Mouse (Mus musculus) liver, embryonic 16.5 days (tissue): ENCODE results near the gene Adora1. TPM values are rescaled to one million over a fixed set of nuclear protein-coding genes. Genes with fewer than 3 reads are reported as not detected.

ENCODE experiments used
- ATAC-seq: fragments of 200-750 bp; cut with Nextera tagmentation; 2 replicates; pipeline ENCODE4 v1.8.0; 2017; ENCODE audit warnings: low read depth, mild to moderate bottlenecking, moderate number of reproducible peaks, moderate library complexity
- H3K27ac ChIP-seq: fragments of 300-500 bp; sonication (generic); 2 replicates; pipeline ENCODE4 v1.5.1; 2014; ENCODE audit warnings: mild to moderate bottlenecking, low read length
- H3K27me3 ChIP-seq: fragments of 300-500 bp; sonication (generic); 2 replicates; pipeline ENCODE4 v1.6.1; 2014; ENCODE audit warnings: low read depth, low read length, mixed read lengths; ENCODE audit not compliant: control insufficient read depth, insufficient read depth
- H3K36me3 ChIP-seq: fragments of 300-500 bp; sonication (generic); 2 replicates; pipeline ENCODE4 v1.6.1; 2014; ENCODE audit warnings: mild to moderate bottlenecking; ENCODE audit not compliant: control insufficient read depth, insufficient read depth
- H3K4me1 ChIP-seq: fragments of 300-500 bp; sonication (generic); 2 replicates; pipeline ENCODE4 v1.6.1; 2014; ENCODE audit warnings: low read depth, low read length, mixed read lengths; ENCODE audit not compliant: control insufficient read depth
- H3K4me2 ChIP-seq: fragments of 300-500 bp; sonication (generic); 2 replicates; pipeline ENCODE4 v1.6.1; 2014; ENCODE audit warnings: low read depth, low read length, mixed read lengths
- H3K4me3 ChIP-seq: fragments of 300-500 bp; sonication (generic); 2 replicates; pipeline ENCODE4 v1.5.1; 2014; ENCODE audit warnings: low read depth, mild to moderate bottlenecking, low read length
- H3K9ac ChIP-seq: fragments of 300-500 bp; sonication (generic); 2 replicates; pipeline ENCODE4 v1.6.1; 2014; ENCODE audit warnings: low read depth, low read length
- H3K9me3 ChIP-seq: fragments of 300-500 bp; sonication (generic); replicated peaks from 2 replicates; pipeline ENCODE4 v1.6.1; 2016; ENCODE audit warnings: low read length; ENCODE audit not compliant: control insufficient read depth
- WGBS: fragments of 180-500 bp; shearing (Covaris S2); extraction: QIAGEN DNeasy Blood & Tissue Kit; methylation state at CpG from one replicate; pipeline ENCODE4 v1.1.7; 2014; ENCODE audit not compliant: insufficient replicate concordance; 5-methylcytosine and 5-hydroxymethylcytosine counted together
- polyA plus RNA-seq: library from polyadenylated mRNA; unstranded; fragments of >200 nt; fragmentation: Nextera tagmentation; extraction: Ambion mirVana; gene quantifications from 2 replicates; pipeline ENCODE4 v1.2.1, GENCODE M21; 2015

The Adora1 gene
- 2.3 and 3.6 TPM in 2 replicates for polyA plus RNA-seq

DNA sequence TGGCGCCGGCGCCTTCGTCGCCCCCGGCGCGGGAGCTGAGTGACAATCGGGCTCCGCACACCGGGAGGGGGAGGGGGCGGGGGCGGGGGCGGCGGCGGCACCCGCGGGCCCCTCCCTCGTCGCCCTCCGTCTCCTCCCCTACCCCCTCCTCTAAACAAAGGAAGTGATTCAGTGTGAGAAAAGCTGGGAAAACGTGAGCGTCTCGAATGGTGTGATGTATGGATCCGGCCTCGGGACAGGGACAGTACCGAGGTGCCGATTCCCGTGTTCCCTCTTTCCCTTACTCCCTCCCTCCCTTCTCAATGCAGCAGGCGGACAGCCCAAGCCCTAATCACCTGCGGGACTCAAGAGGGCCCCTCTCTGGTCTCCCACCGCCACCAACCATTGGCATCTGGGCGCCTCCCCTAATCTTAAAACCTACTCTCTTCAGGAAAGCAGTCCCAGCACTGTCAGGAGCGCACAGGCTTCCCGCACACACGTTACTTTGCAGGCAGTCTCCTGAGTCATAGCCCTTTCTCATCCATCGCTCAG lies at the start of gene Adora1:
Adora1 (minus strand) TSS at position 41 of the 531 bp plus-strand sequence.
- H3K27ac ChIP-seq = no peak within 1 kb of the TSS
- peak within 1 kb of the TSS; percentile 39 for H3K4me3 ChIP-seq
- peaks cover 26% of the 10 kb centered on the region for H3K27me3 ChIP-seq
- no peaks in the 10 kb centered on the region for H3K9me3 ChIP-seq
- ATAC-seq = no peak
- peak within 1 kb of the TSS; percentile 53 for H3K4me2 ChIP-seq
- no peaks in the 10 kb centered on the region for H3K36me3 ChIP-seq
- peaks cover 3% of the 10 kb centered on the region for H3K4me1 ChIP-seq
- peak within 1 kb of the TSS; percentile 15 for H3K9ac ChIP-seq
- 3% methylated on average over 33 of the region's 37 CpGs for WGBS

DNA sequence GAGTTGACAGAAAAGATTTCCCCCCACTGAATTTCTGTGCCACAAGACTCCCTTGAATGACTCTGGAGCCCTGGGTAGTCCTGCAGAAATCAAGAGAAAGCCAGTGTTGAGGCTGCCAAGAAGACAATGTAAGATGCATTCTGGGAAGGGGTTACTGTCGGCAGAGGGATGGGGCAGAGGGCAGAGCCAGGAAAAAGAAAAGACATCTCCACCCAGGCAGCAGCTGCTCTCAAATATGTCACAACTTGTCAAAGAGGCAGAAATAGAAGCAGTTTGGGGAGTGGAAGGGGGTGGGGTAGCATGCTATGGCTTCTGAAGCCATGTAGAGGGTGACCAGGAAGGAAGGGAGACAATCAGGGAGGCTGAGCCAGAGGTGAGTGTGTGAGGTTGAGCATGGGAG lies 47.9 kb upstream of the Adora1 start:
- H3K4me2 ChIP-seq = no peak overlapping the region
- no peaks in the 10 kb centered on the region for H3K27me3 ChIP-seq
- H3K9ac ChIP-seq = no peak overlapping the region
- H3K9me3 ChIP-seq = no peaks in the 10 kb centered on the region
- no peaks in the 10 kb centered on the region for H3K36me3 ChIP-seq
- no peak overlapping the region for H3K27ac ChIP-seq
- no peaks in the 10 kb centered on the region for H3K4me1 ChIP-seq
- no peak for ATAC-seq
- H3K4me3 ChIP-seq = no peak overlapping the region
- 26% methylated on average over 1 of the region's 1 CpGs for WGBS

DNA sequence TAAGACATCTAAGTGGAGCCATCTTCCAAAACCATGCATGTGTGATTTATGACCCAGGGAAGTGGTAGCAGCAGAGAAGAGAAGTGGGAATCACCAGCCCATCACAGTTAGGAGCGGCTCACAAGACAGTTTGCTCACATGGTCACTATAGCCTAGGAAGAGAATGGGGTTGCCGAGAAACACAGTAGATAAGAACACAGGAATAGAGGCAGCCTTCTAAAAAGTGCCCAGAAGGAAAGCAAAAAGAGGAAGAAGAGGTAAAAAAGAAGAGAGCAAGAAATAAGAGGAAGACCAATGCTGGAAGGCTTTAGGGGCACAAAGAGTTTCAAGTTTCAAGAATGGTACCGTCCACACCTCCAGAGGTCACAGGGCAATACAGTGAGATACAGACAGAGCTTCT lies 47.1 kb upstream of the Adora1 start:
- ATAC-seq = no peak
- Histone ChIP-seq H3K36me3 (no peaks in the 10 kb centered on the region), H3K27ac (no peak overlapping the region), H3K9me3 (no peaks in the 10 kb centered on the region), H3K27me3 (no peaks in the 10 kb centered on the region), H3K9ac (no peak overlapping the region), H3K4me1 (no peaks in the 10 kb centered on the region), H3K4me3 (no peak overlapping the region), H3K4me2 (no peak overlapping the region)
- 10% methylated on average over 3 of the region's 3 CpGs for whole genome bisulfite sequencing

DNA sequence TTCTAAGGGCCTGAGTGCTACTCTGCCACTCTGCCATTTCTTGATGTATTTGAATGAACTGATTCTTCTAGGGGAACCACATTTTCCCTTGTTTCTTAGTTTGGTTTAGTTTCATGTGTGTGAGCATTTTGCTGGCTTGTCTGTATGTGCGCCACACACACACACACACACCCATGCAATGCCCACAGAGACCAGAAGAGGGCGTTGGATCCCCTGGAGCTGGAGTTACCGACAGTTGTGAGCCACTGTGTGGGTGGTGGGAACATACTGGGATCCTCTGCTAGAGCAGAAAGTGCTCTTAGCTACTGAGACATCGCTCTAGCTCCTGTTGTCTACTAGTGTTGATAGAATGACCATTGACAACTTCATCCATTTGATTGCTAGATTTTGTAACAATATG lies 46.3 kb upstream of the Adora1 start:
- Histone ChIP-seq H3K4me2 (no peak overlapping the region), H3K9ac (no peak overlapping the region), H3K4me3 (no peak overlapping the region), H3K36me3 (no peaks in the 10 kb centered on the region), H3K27ac (no peak overlapping the region), H3K9me3 (no peaks in the 10 kb centered on the region), H3K27me3 (no peaks in the 10 kb centered on the region), H3K4me1 (no peaks in the 10 kb centered on the region)
- ATAC-seq = no peak
- 58% methylated on average over 4 of the region's 4 CpGs for WGBS

DNA sequence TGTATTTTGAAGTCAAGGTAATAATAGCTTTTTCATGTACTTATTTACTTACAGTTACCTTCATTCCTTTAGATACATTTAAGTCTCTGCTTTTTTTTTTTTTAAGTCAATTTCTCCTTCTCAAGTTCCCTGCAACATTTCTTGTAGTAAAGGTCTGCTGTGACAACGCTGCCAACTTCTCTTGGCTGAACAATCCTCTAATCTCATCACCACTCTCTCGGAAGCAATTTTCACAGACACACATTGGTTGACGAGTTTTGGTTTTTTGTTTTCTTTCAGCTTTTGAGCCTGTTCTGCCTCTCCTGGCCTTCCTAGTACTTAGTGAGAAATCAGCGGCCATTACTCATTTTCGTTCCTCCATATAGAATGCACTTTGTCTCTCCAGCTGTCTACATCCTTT lies 44.9 kb upstream of the Adora1 start:
- Histone ChIP-seq H3K27me3 (no peaks in the 10 kb centered on the region), H3K4me2 (no peak overlapping the region), H3K9me3 (no peaks in the 10 kb centered on the region), H3K36me3 (no peaks in the 10 kb centered on the region), H3K9ac (no peak overlapping the region), H3K4me1 (no peaks in the 10 kb centered on the region), H3K27ac (no peak overlapping the region), H3K4me3 (no peak overlapping the region)
- no peak for ATAC-seq
- WGBS = 67% methylated on average over 5 of the region's 5 CpGs

DNA sequence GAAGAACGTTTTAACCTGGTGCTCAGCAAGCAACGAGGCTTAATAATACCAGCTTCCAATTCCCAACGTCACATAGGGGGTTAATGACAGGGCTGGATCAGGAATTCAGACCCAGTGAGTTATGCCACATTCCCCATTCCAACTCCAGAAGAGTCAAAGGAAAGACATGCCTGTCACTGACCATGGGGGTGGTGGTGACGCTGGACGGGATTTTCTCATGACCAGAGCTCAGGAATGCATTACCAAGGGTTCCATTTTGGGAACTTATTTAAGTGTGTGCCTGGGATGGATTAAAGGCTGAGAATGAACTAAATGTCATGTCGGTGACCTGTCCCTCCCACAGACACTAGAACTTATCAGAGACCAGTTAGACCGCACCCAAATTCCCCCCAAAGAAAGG lies 41.6 kb upstream of the Adora1 start:
- no peak for ATAC-seq
- WGBS = 63% methylated on average over 7 of the region's 7 CpGs
- Histone ChIP-seq H3K4me3 (no peak overlapping the region), H3K9me3 (no peaks in the 10 kb centered on the region), H3K4me1 (no peaks in the 10 kb centered on the region), H3K9ac (no peak overlapping the region), H3K4me2 (no peak overlapping the region), H3K27ac (no peak overlapping the region), H3K27me3 (no peaks in the 10 kb centered on the region), H3K36me3 (no peaks in the 10 kb centered on the region)

DNA sequence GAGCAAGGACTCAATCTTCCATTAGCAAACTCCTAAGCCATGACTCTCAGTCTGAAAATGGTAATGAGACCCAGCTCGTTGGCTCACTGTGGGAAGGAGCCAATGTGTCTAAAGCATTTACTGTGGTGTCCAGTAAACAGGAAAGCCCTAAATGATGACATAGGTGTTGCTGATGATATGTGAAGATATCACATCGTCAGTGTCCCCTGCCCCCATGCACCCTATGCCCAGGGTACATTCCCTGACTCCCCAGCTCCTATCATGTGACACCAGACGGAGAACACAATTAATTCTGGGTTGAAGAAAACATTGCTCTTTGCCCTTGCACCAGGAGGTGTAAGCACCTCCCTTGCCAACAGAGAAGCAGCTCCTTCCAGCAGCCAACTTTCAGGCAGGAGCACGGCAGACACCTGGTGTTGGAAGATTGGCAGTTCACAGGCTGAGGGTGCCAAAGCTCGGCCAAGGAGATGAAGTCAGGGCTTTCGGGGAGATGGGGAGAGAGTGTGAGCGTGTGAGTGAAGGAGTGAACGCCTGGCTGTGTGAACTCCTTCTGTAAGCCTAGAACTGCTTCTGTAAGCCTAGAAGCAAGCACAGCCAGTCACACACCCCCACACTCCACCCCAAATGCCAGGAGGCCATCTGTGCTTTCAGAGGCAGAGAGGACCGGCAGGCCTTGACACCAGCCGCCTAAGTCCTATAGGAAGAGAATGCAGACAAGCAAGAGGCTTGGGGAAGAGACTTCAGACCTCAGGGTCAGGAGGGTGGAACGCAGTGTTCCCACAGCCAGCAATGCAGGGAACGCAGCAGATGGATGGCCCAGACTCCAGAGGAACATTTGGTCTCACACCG lies 40.6 kb upstream of the Adora1 start:
- H3K27me3 ChIP-seq = no peaks in the 10 kb centered on the region
- no peak overlapping the region for H3K27ac ChIP-seq
- H3K9ac ChIP-seq = no peak overlapping the region
- 59% methylated on average over 13 of the region's 13 CpGs for WGBS
- no peak overlapping the region for H3K4me3 ChIP-seq
- no peak overlapping the region for H3K4me2 ChIP-seq
- no peaks in the 10 kb centered on the region for H3K4me1 ChIP-seq
- H3K9me3 ChIP-seq = no peaks in the 10 kb centered on the region
- H3K36me3 ChIP-seq = no peaks in the 10 kb centered on the region
- ATAC-seq = no peak

DNA sequence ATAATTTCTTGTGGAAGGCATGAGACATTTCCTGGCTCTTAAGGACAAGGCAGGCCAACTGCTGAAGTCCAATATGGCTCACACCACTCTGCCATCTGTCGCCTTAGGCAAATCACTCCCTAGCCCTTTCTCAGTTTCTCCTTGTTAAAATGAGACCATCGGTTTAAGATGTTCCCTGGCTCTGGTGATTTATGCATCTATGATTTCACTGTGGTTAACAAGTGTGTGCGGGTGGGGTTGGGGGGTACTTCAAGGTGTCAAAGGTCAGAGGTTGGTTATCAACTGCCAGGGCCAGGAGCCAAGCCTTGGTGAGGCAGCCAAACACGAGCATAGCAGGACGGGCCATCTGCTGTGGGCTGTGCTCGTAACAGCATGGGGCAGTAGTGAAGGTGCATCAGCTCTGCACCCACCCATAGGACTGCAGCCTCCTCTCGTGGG lies 39.3 kb upstream of the Adora1 start:
- Histone ChIP-seq H3K36me3 (no peaks in the 10 kb centered on the region), H3K4me3 (no peak overlapping the region), H3K4me2 (no peak overlapping the region), H3K27me3 (no peaks in the 10 kb centered on the region), H3K9ac (no peak overlapping the region), H3K27ac (no peak overlapping the region), H3K9me3 (no peaks in the 10 kb centered on the region), H3K4me1 (no peaks in the 10 kb centered on the region)
- no peak for ATAC-seq
- WGBS = 57% methylated on average over 7 of the region's 7 CpGs
